Mouse (Mus musculus) C2C12 (cell line): ENCODE measurements around the gene Gsdme.

Experiments
- CTCF ChIP-seq: IDR thresholded peaks from one replicate; pipeline ENCODE4 v1.5.1; 2011; ENCODE audit not compliant: control insufficient read depth, insufficient read depth, insufficient read length
- FOSL1 ChIP-seq: IDR thresholded peaks from one replicate; pipeline ENCODE4 v1.8.0; 2011; ENCODE audit warnings: mild to moderate bottlenecking, low read length; ENCODE audit not compliant: poor library complexity, insufficient read depth, severe bottlenecking
- MAX ChIP-seq: IDR thresholded peaks from one replicate; pipeline ENCODE4 v1.6.1; 2011; ENCODE audit warnings: mild to moderate bottlenecking, control low read depth
- MYOD1 ChIP-seq: IDR thresholded peaks from one replicate; pipeline ENCODE4 v1.6.1; 2011; ENCODE audit warnings: low read depth; ENCODE audit not compliant: control insufficient read depth, insufficient read length
- MYOG ChIP-seq: IDR thresholded peaks from one replicate; pipeline ENCODE4 v1.6.1; 2011; ENCODE audit not compliant: control insufficient read depth, insufficient read length; ENCODE audit errors: extremely low read depth
- USF1 ChIP-seq: IDR thresholded peaks from one replicate; pipeline ENCODE4 v1.6.1; 2011; ENCODE audit warnings: low read depth, mild to moderate bottlenecking, control low read depth, moderate library complexity

GRCm38 (mm10) chr6:50273947-50274346, 10.3 kb upstream of the Gsdme start:
- TF ChIP-seq CTCF = no peak
- TF ChIP-seq MYOG = no peak
- no peak for TF ChIP-seq USF1
- no peak for TF ChIP-seq MAX
- TF ChIP-seq MYOD1 = no peak
- TF ChIP-seq FOSL1 = no peak
